Mouse (Mus musculus): ENCODE data around the gene Mdh1. TPM values are rescaled to one million over a fixed set of nuclear protein-coding genes. Genes with fewer than 3 reads are reported as not detected.

Gene Mdh1
- total RNA-seq (2014; fragmentation: Nextera tagmentation): 223 and 328 TPM in 2 replicates
- 208 and 232 TPM in 2 replicates for total RNA-seq (2017)

DNA sequence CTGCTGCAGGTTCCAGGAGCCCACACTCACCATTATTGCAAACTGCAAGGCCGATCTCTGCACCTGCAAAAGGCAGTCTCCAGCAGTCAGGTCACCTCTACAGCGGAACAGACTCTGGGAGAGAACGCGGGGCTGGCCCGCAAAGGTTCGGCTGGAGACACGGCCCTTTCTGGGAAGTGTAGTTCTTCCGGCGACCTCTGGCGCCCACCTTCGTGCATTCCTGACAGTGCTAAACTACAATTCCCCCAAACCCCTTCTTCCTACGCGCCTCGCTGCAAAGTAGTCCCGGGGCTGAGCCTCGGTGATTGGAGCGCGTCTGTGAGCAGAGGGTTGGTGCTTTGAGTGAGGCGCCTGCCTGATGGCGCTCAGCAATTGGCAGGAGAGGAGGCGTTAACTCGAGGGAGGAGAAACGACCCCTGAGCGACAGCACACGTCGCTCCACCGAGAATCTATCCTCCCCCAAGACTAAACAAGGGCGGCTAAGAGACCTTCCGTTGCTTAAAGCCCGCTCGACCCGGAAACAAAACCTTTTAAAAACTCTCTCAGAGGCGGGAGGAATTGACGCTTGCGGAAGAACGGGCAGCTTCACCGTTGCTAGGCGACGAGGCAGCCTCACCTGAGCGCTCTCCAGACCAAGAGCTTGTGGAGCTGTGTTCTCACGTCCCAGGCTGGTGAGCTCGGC, at the start of gene Mdh1, which contains the start of gene Wdpcp:
Mdh1 (minus strand) TSS at position 668 of the 682 bp plus-strand sequence.
Wdpcp (plus strand) TSS at position 536 of the 682 bp plus-strand sequence.
- peak; percentile 88 for ATAC-seq (replicated peaks; ENCODE audit: poor library complexity, severe bottlenecking)

DNA sequence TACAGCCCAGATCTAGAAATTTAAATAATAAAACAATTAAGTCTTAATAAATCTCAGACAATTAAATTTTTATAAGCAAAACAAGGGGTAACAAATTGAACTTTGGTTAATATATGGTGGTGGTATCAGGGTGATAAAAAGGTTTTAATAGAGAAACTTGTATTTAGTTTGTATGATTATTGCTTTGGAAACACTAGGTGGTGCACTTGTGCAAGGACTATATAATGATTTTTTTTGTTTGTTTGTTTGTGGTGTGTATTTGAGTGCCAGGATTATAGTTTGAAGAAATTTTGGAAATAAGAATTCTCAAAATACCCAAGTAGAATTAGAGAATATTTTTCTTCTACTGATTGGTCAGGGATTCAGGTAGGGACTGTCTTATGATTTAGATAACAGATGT, 43.7 kb upstream of the Mdh1 start:
- ATAC-seq (replicated peaks; ENCODE audit: poor library complexity, severe bottlenecking): no peak

DNA sequence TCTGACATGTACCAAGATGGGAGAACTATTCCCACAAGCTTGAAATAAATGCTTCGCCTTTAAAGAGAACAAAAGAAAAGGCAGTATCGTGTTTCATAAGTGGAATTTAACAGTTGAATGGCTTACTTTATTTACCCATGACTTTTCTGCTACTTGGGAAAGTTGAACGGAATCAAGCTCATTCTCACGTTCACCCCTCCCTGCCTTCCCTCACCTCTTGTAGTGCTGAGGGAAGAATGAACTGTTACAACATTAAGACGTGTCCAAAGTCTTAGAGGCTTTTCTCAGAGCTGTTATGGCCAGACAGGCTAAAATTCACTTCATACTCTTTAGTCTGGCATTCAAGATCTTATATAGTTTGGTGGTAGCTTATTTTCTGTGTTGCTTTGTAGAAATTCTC, 30.3 kb upstream of the Mdh1 start:
- no peak for ATAC-seq (replicated peaks; ENCODE audit: poor library complexity, severe bottlenecking)

DNA sequence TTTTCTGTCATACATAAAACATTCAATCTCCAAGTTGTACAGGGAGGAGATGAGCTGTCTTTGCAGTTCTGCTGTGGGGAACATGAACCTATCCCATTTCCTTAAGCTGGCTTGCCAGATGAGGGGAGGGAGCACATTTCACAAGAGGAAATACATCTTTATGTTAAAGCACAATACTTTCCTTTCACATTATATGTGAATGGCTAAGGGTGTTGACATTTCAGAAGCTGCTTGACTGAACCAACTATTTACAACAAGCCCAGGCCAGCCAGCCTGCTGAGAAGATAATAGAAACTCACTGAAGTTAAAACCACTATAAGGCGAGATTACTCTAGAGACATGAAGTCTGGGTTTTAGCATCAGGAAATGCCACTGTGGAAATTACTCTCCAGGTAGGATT, 11.1 kb upstream of the Mdh1 start:
- ATAC-seq (replicated peaks; ENCODE audit: poor library complexity, severe bottlenecking): no peak

DNA sequence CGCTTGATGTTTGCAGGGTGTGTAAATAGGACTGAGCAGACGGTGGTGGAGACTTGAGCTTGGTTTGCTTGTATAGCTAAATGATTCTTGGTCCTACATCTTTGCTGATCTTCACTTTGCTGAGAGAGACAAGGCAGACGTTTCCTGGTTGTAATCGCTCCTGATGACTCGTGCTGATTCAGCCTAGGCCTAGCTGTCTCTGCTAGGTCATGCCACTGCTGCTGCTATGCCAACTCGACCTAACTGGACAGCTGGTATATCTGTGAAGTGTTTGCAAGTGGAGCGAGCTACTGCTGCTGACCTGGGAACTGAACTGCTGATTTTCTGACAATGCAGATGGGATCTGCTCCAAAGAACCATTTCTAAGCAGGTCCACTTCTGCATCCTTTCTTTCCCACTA, 9.3 kb upstream of the Mdh1 start:
- no peak for ATAC-seq (replicated peaks; ENCODE audit: poor library complexity, severe bottlenecking)

DNA sequence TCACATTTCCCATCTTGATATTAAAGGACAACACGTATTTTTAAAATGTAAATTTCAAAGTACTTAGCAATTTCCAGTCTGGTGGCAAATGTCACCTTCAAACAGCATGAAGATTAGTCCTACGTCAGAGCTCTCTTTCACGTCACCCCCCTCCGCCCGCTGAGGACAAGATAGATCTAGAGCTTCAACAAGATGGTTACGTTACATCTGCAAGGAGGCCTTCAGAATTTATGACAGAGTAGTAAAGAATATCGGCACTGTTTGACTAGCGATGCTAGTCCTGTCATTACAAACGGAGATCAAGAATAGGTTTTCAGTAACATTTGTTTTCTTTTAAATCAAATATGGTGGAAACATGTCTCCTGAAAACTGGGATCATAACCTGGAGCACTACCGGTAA, 1.2 kb downstream of the Mdh1 start:
- no peak for ATAC-seq (replicated peaks; ENCODE audit: poor library complexity, severe bottlenecking)

DNA sequence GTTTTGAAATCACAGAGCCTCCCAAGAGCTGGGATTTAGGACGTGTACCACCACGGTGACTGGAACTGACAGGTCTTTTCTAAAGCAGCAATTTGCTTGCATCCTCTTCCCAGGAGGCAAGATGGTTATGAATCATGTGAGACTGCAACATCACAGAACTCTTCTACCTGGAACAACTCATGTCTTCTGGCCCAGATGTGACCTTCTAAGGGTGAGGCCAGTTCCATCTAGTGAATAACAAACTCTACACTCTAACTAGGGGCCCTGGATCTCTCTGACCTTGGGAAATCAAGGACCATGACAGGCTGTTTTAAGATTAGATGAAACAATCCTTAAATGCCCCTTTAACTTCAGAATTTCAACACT, 2.1 kb downstream of the Mdh1 start:
- no peak for ATAC-seq (replicated peaks; ENCODE audit: poor library complexity, severe bottlenecking)

DNA sequence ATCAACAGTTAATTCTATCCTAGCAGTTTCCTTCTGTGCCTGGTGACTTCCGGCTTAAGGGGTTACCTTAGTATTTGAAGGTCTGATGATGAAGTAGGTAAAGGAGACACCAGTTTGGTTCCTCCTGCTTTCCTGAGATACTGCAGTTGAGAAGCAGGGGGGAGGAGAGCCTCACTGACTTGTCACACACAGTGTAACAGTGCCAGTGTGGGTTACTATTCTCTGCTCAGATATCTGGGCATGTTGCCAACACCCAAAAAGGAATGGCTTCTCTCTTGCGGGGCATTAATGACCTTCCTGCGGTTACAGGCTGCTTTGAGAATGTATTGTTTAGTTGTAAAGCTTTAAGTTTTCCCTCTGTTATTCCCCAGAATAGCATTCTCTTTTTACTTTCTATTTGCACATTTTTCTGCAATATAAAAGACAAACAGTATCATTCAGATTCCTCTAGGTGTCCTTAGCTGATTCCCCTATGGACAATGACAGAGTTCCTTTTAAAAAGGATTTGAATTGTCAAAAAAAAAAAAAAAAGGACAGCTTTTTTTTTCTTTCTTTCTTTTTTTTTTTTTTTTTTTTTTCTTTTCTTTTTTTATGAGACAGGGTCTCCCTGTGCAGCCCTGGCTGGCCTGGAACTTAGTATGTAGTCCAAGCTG, 2.6 kb downstream of the Mdh1 start:
- ATAC-seq (replicated peaks; ENCODE audit: poor library complexity, severe bottlenecking): peak; percentile 13

DNA sequence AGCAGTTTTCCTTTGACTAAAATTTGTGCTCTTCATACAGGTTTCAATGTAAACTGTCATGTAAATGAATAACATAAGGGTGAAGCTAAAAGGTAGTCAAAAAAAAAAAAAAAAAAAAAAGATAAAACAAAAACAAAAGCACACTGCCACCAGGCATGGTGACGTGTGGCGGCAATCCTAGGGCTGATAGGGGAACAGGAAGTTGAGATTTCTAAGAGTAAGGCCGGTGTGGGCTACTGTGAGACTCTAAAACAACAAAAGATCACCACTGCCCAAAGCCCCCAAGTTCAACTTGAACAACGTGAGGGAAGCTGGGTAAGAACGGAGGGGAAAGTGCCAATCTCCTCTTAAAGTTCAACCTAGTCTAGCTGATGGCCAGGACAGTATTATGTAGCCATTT, 3.2 kb downstream of the Mdh1 start:
- ATAC-seq (replicated peaks; ENCODE audit: poor library complexity, severe bottlenecking): peak; percentile 24

DNA sequence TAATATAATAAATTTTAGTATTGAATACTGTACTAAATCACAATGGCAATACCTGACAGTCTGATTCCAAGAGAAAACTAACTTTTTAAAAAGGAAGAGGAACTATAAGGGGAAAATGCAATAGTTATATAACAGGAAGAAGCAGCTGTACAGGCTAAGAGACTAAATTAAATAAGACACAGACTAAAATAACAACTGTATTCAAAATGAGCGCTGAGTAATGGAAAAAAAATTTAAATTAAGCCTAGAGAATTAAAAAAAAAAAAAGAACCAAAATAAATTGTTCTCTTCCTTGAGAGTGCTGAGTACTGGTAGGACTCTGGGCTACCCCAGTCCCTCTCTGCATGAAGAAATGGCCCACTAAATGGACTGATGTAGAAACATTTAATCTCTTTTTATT, 4.4 kb downstream of the Mdh1 start:
- no peak for ATAC-seq (replicated peaks; ENCODE audit: poor library complexity, severe bottlenecking)

DNA sequence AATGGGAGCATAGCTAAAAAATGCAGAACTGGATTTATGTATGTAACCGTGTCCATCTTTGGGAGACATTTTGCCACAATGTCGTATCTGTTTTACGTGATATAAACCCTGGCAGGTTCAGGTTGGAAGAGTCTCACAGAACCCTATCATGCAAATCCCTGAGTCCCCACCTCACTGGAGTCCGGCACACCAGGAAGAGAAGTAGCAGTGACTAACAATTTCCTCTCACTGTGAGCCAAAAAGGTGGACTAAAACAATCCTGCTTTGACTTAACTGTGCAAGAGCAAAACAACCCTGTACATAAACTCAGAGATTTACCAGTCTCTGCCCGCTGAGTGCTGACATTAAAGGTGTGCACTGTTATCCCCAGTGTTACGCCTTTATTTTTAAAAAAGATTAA, 5.2 kb downstream of the Mdh1 start:
- ATAC-seq (replicated peaks; ENCODE audit: poor library complexity, severe bottlenecking): no peak

DNA sequence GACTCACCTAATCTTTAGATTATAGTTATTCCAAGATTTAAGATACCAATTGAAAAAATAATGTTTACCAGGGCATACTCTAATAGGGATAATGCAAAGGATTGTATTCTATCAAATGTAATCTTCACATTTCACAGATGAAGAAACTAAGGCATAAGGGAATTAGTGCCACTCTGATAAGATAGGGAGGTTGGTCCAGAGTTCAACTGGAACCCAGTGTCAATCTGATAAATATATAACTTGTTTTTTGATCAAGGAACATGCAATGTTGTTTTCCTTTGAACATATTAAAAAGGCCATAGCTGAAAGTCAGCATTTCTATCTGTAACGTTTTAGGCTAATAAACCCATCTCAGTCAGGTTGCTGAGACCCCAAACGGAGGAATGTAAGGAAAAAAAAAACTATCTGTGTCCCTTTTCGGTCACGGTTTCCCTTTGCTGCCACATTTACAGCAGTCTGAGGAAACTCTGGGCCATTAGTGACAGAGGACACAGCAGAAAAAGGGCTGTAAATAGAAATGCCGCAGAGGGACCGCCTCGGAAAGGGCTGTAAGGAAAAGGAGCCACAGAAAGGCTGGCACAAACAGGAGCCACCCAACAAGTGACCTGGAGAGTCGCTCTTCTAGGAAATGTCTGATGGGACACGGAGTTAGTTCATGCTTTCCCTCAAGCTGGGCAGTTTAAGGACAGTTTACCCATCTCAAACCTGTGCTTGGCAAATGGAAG, 7.3 kb downstream of the Mdh1 start:
- ATAC-seq (replicated peaks; ENCODE audit: poor library complexity, severe bottlenecking): no peak

DNA sequence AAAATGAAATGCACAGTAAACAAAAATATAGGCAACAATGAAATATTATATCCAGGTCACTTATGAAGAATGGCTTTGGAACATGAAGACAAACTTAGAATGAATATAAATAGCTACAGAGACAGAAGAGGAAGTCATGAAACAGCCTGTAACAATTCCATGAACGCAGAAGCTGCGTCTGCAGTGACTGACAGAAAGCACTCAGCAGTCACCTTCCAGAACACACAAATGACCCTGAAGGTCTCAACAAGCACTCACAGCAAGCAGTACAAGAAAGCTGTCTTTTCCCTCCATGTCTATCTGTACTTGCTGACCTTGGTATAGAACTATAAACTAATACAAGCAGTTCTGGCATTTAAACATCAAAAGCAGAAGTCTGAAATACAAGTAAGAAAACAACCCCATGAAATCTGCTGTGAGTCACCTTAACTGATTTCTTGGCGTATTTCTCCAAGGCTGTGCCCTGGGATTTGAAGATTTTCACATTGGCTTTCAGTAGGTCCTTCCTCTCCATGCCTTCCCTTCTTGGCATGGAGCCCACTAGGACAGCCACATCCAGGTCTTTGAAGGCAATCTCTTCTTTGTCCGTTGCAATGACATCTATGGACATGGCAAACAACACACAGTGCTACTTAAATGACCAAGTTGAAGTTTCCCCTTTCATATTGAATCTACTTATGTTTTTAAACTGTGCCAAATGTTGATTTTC, 8.4 kb downstream of the Mdh1 start:
- ATAC-seq (replicated peaks; ENCODE audit: poor library complexity, severe bottlenecking): peak; percentile 50

DNA sequence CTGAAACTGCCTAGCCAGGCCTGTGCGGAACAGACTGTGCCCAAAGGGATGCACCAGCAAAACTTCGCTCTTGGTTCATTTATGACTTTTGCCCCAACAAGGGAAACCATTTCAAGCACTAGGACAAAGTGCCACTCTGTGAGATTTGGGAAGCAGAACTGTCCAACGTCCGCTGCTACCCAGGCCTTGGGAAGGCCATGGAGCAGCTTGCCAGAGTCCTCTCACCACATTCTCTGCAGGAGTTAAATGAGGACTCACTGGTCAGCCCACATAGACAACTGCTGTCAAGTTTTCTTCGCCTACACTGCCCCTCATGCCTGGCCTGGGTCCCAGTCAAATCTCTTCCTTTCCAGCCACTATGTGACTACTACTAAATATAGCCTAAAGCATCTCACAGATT, 10.8 kb downstream of the Mdh1 start:
- no peak for ATAC-seq (replicated peaks; ENCODE audit: poor library complexity, severe bottlenecking)

DNA sequence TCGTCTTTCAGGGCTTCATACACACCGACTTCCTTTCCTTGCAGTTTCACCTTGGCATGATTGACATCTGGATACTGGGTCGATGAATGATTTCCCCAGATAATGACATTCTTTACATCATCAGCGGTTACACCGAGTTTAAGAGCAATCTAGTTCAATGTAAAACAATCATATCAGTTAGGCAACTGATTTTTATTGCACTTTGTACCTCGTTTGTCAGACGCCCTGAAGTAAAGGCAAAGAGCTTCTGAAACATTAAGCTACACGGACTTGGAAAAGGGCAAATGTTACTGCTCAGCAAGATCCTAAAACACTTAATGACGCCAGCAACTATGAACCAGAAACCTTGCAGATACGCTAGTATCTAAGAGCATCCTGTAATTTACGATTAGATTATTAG, 12.4 kb downstream of the Mdh1 start:
- no peak for ATAC-seq (replicated peaks; ENCODE audit: poor library complexity, severe bottlenecking)

DNA sequence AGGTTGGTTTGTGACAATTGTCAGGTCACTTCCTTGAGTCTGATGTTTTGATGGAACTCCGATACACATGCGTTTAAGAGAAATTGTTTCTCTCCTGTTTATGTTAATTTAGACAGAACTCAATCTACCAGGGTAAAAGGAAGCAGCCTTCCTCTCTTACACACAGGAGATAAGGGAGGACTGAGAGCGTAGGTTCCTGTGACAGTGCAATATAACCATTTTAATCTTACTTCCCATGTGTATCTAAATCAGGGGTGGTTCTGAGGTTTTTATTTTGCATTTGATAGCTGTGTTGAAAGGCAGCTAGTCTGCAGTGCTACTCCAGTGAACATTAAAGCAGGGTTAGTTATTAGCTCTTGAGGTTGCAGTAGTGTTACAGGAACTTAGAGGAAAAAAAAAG, 20.1 kb downstream of the Mdh1 start:
- peak; percentile 39; the same call in 1 of the 2 replicates for ATAC-seq (replicated peaks; ENCODE audit: poor library complexity, severe bottlenecking)

DNA sequence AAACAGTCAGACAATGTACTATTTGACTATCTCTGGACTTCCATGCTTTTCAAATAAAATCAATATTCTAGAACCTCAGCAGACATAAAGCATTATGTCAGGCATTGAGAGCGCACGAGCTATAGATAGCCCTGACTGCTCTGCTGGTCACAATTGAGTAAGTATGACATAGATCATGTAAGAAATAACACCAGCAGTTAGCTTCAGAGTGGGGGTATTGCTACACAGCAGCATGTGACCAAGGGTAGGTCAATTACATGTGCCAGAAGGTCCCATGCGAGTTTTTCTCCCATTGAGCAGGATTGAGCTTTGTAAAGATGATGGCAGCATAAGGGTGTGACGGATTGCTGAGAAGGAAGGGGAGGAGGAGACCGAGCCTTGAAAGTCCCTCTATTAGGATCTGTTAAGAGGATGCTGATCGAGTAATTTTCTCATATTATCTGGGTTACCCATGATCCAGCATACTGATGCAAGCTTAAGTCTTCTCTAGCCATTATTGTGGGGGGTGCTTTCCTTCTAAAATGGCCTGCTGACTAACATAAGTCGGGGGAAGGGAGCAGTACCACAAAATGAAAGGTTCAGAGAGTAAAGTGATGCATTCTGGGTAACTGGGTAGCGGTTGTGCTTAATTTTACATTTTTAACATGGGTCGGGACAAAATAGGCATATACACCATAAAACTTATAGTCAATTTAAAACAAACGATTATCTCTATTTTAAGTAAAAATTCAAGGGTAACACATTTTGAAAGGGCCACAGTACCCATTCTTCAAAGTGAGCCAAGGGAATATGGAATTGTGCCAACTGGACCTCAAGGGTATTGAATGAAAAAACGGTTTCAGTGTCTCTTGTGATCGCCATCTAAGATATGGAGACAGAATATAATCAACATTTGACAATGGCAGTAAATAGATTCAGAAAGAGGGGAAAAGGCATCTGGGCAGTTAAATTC, 21.7 kb downstream of the Mdh1 start:
- peak; percentile 76 for ATAC-seq (replicated peaks; ENCODE audit: poor library complexity, severe bottlenecking)

DNA sequence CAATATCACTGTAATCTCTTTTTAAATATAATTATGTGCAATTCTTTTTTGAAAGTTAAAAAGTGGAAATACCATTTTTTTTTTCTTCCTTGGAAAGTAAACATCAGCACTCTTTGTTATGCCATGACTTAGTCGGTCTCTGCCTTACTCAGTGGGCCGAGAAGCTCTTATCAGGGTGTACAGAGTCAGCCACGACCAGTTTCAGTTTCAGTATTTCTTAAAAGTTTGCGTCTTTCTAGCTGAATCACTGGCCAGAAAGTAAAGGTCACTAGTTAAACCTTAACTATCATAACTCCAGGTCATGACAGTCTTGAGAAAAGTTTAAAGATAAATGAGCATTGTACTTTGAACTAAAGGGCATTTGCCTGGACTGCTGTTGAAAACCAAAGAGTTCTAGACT, 22.4 kb downstream of the Mdh1 start:
- ATAC-seq (replicated peaks; ENCODE audit: poor library complexity, severe bottlenecking): peak; percentile 62

DNA sequence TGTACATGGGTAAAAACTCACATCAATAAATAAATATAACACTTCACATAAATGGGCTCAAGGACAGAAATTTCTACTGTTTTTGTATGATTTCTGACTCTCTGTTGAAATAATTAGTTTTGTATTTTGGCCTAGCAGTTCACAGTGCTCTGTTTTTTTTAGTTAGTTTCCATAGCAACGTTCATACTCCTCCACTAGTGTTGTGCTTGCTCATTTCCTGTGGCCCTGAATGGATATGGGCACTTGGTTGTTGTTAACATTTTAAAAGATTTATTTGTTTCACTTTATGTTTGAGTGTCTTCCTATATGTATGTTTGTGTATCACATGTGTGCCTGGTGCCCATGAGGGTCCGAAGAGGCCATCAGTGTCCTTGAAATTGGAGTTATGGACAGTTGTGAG, 23.1 kb downstream of the Mdh1 start:
- peak; percentile 49 for ATAC-seq (replicated peaks; ENCODE audit: poor library complexity, severe bottlenecking)

DNA sequence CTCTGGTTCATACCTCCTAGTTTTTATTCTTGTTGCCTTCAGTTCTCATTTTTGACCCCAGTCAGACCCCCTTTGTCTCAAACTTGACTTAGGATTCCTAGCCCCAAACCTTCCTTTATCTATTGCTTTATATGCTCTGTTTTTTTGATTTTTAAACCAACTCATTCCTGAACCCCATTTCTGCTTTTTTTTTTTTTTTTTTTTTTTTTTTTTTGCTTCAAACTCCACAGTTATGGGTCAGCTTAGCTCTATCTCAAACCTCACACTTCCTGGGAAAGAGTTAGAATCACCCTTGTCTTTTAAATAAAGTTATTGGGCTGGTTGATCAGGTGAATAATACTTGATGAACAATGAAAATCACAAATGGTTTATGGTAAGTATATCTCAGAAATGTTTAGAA, 24.6 kb downstream of the Mdh1 start:
- ATAC-seq (replicated peaks; ENCODE audit: poor library complexity, severe bottlenecking): no peak

Data from granulocyte monocyte progenitor cell, adult 5-6 weeks (primary cell).